Mouse (Mus musculus): Measurements from ENCODE around the gene Arhgap29. TPM values are rescaled to one million over a fixed set of nuclear protein-coding genes. Genes with fewer than 3 reads are reported as not detected.

The Arhgap29 gene
- polyA plus RNA-seq, 1 experiment from 2014 or later, result 48.5 TPM

DNA sequence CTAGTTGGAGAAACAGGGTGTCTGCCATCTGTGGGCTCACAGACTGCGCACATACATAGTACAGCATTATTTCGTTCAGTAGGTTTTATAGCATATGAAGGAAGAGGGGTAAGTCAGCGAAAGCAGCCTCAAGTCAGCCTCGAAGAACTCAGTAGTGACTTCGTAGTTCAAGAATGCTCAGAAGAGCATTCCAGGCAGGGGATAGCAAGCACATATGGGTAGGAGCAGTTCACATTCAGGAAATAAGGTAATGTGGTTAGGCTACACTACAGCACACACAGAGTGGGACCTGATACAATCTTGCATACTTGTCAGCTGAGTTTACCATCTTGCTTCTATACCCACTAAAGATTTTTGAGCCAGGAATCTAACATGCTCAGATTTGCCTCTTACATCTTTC lies 58.0 kb downstream of the Arhgap29 start:
- peaks cover 56% of the 10 kb centered on the region for H3K36me3 ChIP-seq (ENCODE audit: control insufficient read depth, insufficient read depth)
- no peak for ATAC-seq (replicated peaks; ENCODE audit: extremely low read depth, insufficient read depth, low FRiP score)

DNA sequence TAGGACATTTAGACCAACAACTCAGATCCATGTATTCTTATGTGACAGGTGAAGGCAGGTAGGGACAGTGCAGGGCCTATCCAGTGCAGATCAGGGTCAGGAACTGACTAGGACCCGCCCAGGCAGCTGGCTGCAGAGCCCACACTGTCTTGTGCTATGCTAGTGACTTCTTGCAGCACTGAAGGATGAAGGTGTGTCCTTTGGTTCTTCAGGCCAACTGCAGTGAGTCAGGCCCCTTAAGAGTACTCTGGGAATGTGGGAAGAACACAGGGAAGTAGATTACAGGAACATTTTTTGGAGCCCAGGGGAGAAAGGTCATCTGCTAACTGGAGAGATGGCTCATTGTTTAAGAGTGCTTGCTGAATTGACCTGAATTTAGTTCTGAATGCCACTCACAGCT lies 60.1 kb downstream of the Arhgap29 start:
- 83% methylated on average over 1 of the region's 1 CpGs for WGBS
- H3K4me3 ChIP-seq (ENCODE audit: low read length), result no peak overlapping the region
- no peaks in the 10 kb centered on the region for H3K9me3 ChIP-seq (replicated peaks; ENCODE audit: control insufficient read depth, low read length)
- H3K27me3 ChIP-seq (ENCODE audit: control insufficient read depth, insufficient read depth, low read length), result no peaks in the 10 kb centered on the region
- H3K4me1 ChIP-seq (ENCODE audit: control insufficient read depth, insufficient read depth, low read length), result no peaks in the 10 kb centered on the region
- ATAC-seq (replicated peaks; ENCODE audit: extremely low read depth, insufficient read depth, low FRiP score), result no peak
- H3K36me3 ChIP-seq (ENCODE audit: control insufficient read depth, insufficient read depth), result peaks cover 51% of the 10 kb centered on the region
- H3K4me2 ChIP-seq (ENCODE audit: low read depth, low read length), result no peak overlapping the region
- no peak overlapping the region for H3K27ac ChIP-seq (ENCODE audit: low read length)
- H3K9ac ChIP-seq (ENCODE audit: low read length), result no peak overlapping the region

More for the DNA sequence above, 58.0 kb downstream of the Arhgap29 start:
- no peaks in the 10 kb centered on the region for H3K27me3 ChIP-seq (ENCODE audit: control insufficient read depth, insufficient read depth, low read length)
- H3K4me2 ChIP-seq (ENCODE audit: low read depth, low read length), result no peak overlapping the region
- WGBS, result 67% methylated on average over 5 of the region's 5 CpGs
- H3K27ac ChIP-seq (ENCODE audit: low read length), result no peak overlapping the region
- no peaks in the 10 kb centered on the region for H3K9me3 ChIP-seq (replicated peaks; ENCODE audit: control insufficient read depth, low read length)
- H3K4me3 ChIP-seq (ENCODE audit: low read length), result no peak overlapping the region
- H3K4me1 ChIP-seq (ENCODE audit: control insufficient read depth, insufficient read depth, low read length), result no peaks in the 10 kb centered on the region
- H3K9ac ChIP-seq (ENCODE audit: low read length), result no peak overlapping the region

GRCm38 (mm10) chr3:122018421-122018820 lies 66.1 kb downstream of the Arhgap29 start:
- ATAC-seq (replicated peaks; ENCODE audit: extremely low read depth, insufficient read depth, low FRiP score), result no peak
- 92% methylated on average over 7 of the region's 7 CpGs for WGBS
- Histone ChIP-seq H3K36me3 (ENCODE audit: control insufficient read depth, insufficient read depth) (peaks cover 13% of the 10 kb centered on the region), H3K4me3 (ENCODE audit: low read length) (no peak overlapping the region), H3K9ac (ENCODE audit: low read length) (no peak overlapping the region), H3K9me3 (replicated peaks; ENCODE audit: control insufficient read depth, low read length) (no peaks in the 10 kb centered on the region), H3K4me2 (ENCODE audit: low read depth, low read length) (no peak overlapping the region), H3K4me1 (ENCODE audit: control insufficient read depth, insufficient read depth, low read length) (no peaks in the 10 kb centered on the region), H3K27me3 (ENCODE audit: control insufficient read depth, insufficient read depth, low read length) (no peaks in the 10 kb centered on the region), H3K27ac (ENCODE audit: low read length) (no peak overlapping the region)

- no peaks in the 10 kb centered on the region for H3K9me3 ChIP-seq (replicated peaks; ENCODE audit: control insufficient read depth, low read length)
- H3K4me2 ChIP-seq (ENCODE audit: low read depth, low read length), result no peak overlapping the region
- no peak overlapping the region for H3K27ac ChIP-seq (ENCODE audit: low read length)
- H3K27me3 ChIP-seq (ENCODE audit: control insufficient read depth, insufficient read depth, low read length), result no peaks in the 10 kb centered on the region
- no peaks in the 10 kb centered on the region for H3K4me1 ChIP-seq (ENCODE audit: control insufficient read depth, insufficient read depth, low read length)
- 88% methylated on average over 5 of the region's 5 CpGs for WGBS
- H3K9ac ChIP-seq (ENCODE audit: low read length), result no peak overlapping the region
- no peak overlapping the region for H3K4me3 ChIP-seq (ENCODE audit: low read length)
- peaks cover 9% of the 10 kb centered on the region for H3K36me3 ChIP-seq (ENCODE audit: control insufficient read depth, insufficient read depth)
- no peak for ATAC-seq (replicated peaks; ENCODE audit: extremely low read depth, insufficient read depth, low FRiP score)
Observed at GRCm38 (mm10) chr3:122019159-122019558, 66.8 kb downstream of the Arhgap29 start.

GRCm38 (mm10) chr3:122021029-122021652 lies 68.8 kb downstream of the Arhgap29 start:
- H3K4me2 ChIP-seq (ENCODE audit: low read depth, low read length), result no peak overlapping the region
- H3K27ac ChIP-seq (ENCODE audit: low read length), result no peak overlapping the region
- H3K9ac ChIP-seq (ENCODE audit: low read length), result no peak overlapping the region
- peaks cover 3% of the 10 kb centered on the region; the same call in 1 of the 2 replicates for H3K36me3 ChIP-seq (ENCODE audit: control insufficient read depth, insufficient read depth)
- H3K9me3 ChIP-seq (replicated peaks; ENCODE audit: control insufficient read depth, low read length), result no peaks in the 10 kb centered on the region
- ATAC-seq (replicated peaks; ENCODE audit: extremely low read depth, insufficient read depth, low FRiP score), result no peak
- WGBS, result 86% methylated on average over 8 of the region's 8 CpGs
- no peaks in the 10 kb centered on the region for H3K27me3 ChIP-seq (ENCODE audit: control insufficient read depth, insufficient read depth, low read length)
- H3K4me1 ChIP-seq (ENCODE audit: control insufficient read depth, insufficient read depth, low read length), result no peaks in the 10 kb centered on the region
- H3K4me3 ChIP-seq (ENCODE audit: low read length), result no peak overlapping the region

- Histone ChIP-seq H3K4me3 (ENCODE audit: low read length) (no peak overlapping the region), H3K9me3 (replicated peaks; ENCODE audit: control insufficient read depth, low read length) (no peaks in the 10 kb centered on the region), H3K27ac (ENCODE audit: low read length) (no peak overlapping the region), H3K4me2 (ENCODE audit: low read depth, low read length) (no peak overlapping the region), H3K36me3 (ENCODE audit: control insufficient read depth, insufficient read depth) (0 out of 2 replicates have a peak, but pooled peaks cover 3% of the 10 kb centered on the region), H3K9ac (ENCODE audit: low read length) (no peak overlapping the region), H3K27me3 (ENCODE audit: control insufficient read depth, insufficient read depth, low read length) (no peaks in the 10 kb centered on the region), H3K4me1 (ENCODE audit: control insufficient read depth, insufficient read depth, low read length) (peaks cover 5% of the 10 kb centered on the region)
- WGBS, result 83% methylated on average over 3 of the region's 3 CpGs
- ATAC-seq (replicated peaks; ENCODE audit: extremely low read depth, insufficient read depth, low FRiP score), result no peak
Observed at GRCm38 (mm10) chr3:122022355-122022754, 70.0 kb downstream of the Arhgap29 start.

DNA sequence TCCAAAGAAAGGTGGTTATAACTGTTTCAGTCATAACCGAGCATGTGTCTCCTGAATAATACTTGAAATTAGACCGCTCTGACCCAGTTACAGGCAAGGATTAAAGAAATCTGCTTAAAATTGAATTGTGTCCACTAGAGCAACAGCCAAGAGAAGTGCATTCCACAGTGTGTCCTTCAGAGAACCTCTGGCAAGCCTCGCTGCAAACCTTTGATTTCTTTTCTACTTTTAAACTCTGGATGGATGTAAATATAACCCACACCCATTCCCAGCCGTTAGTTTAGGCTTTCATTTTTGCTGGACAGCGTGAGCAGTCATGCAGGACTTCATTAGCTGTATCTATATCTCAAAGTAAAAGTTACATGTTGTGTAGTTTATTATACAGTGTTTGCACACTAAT lies 74.3 kb downstream of the Arhgap29 start:
- Histone ChIP-seq H3K4me3 (ENCODE audit: low read length) (peak overlapping the region; percentile 22; the same call in 1 of the 2 replicates), H3K27ac (ENCODE audit: low read length) (peak overlapping the region; percentile 82), H3K27me3 (ENCODE audit: control insufficient read depth, insufficient read depth, low read length) (no peaks in the 10 kb centered on the region), H3K4me1 (ENCODE audit: control insufficient read depth, insufficient read depth, low read length) (peaks cover 8% of the 10 kb centered on the region), H3K9ac (ENCODE audit: low read length) (peak overlapping the region; percentile 42; the same call in 1 of the 2 replicates), H3K36me3 (ENCODE audit: control insufficient read depth, insufficient read depth) (no peaks in the 10 kb centered on the region), H3K9me3 (replicated peaks; ENCODE audit: control insufficient read depth, low read length) (no peaks in the 10 kb centered on the region), H3K4me2 (ENCODE audit: low read depth, low read length) (peak overlapping the region; percentile 55)
- 40% methylated on average over 5 of the region's 5 CpGs for WGBS
- ATAC-seq (replicated peaks; ENCODE audit: extremely low read depth, insufficient read depth, low FRiP score), result peak; percentile 74; the same call in 1 of the 2 replicates

GRCm38 (mm10) chr3:122027776-122028175 lies 75.4 kb downstream of the Arhgap29 start:
- Histone ChIP-seq H3K27ac (ENCODE audit: low read length) (peak overlapping the region; percentile 82; the same call in 1 of the 2 replicates), H3K9ac (ENCODE audit: low read length) (no peak overlapping the region), H3K27me3 (ENCODE audit: control insufficient read depth, insufficient read depth, low read length) (no peaks in the 10 kb centered on the region), H3K4me3 (ENCODE audit: low read length) (no peak overlapping the region), H3K36me3 (ENCODE audit: control insufficient read depth, insufficient read depth) (no peaks in the 10 kb centered on the region), H3K9me3 (replicated peaks; ENCODE audit: control insufficient read depth, low read length) (no peaks in the 10 kb centered on the region), H3K4me1 (ENCODE audit: control insufficient read depth, insufficient read depth, low read length) (peaks cover 8% of the 10 kb centered on the region), H3K4me2 (ENCODE audit: low read depth, low read length) (no peak overlapping the region)
- ATAC-seq (replicated peaks; ENCODE audit: extremely low read depth, insufficient read depth, low FRiP score), result no peak
- 54% methylated on average over 8 of the region's 8 CpGs for WGBS

GRCm38 (mm10) chr3:122033248-122033837 lies 81.0 kb downstream of the Arhgap29 start:
- H3K4me2 ChIP-seq (ENCODE audit: low read depth, low read length), result no peak overlapping the region
- no peaks in the 10 kb centered on the region for H3K9me3 ChIP-seq (replicated peaks; ENCODE audit: control insufficient read depth, low read length)
- ATAC-seq (replicated peaks; ENCODE audit: extremely low read depth, insufficient read depth, low FRiP score), result peak; percentile 35; the same call in 1 of the 2 replicates
- peak overlapping the region; percentile 46; the same call in 1 of the 2 replicates for H3K9ac ChIP-seq (ENCODE audit: low read length)
- H3K4me1 ChIP-seq (ENCODE audit: control insufficient read depth, insufficient read depth, low read length), result peaks cover 16% of the 10 kb centered on the region
- no peak overlapping the region for H3K4me3 ChIP-seq (ENCODE audit: low read length)
- peak overlapping the region; percentile 86 for H3K27ac ChIP-seq (ENCODE audit: low read length)
- H3K36me3 ChIP-seq (ENCODE audit: control insufficient read depth, insufficient read depth), result no peaks in the 10 kb centered on the region
- 23% methylated on average over 9 of the region's 9 CpGs for WGBS
- H3K27me3 ChIP-seq (ENCODE audit: control insufficient read depth, insufficient read depth, low read length), result no peaks in the 10 kb centered on the region
